Mouse (Mus musculus) spleen, adult 2 months (tissue): ENCODE data around the gene Cracr2b.

ENCODE experiments used
- CTCF ChIP-seq: fragments of 200-500 bp; IDR thresholded peaks from 2 replicates; pipeline ENCODE4 v1.5.1; 2011; ENCODE audit warnings: mild to moderate bottlenecking, inconsistent platforms; ENCODE audit not compliant: insufficient read depth, insufficient read length, insufficient replicate concordance; ENCODE audit errors: extremely low read depth
- POLR2A ChIP-seq: fragments of 200-500 bp; IDR thresholded peaks from 2 replicates; pipeline ENCODE4 v1.6.1; 2011; ENCODE audit warnings: low read depth, low read length, inconsistent platforms

DNA sequence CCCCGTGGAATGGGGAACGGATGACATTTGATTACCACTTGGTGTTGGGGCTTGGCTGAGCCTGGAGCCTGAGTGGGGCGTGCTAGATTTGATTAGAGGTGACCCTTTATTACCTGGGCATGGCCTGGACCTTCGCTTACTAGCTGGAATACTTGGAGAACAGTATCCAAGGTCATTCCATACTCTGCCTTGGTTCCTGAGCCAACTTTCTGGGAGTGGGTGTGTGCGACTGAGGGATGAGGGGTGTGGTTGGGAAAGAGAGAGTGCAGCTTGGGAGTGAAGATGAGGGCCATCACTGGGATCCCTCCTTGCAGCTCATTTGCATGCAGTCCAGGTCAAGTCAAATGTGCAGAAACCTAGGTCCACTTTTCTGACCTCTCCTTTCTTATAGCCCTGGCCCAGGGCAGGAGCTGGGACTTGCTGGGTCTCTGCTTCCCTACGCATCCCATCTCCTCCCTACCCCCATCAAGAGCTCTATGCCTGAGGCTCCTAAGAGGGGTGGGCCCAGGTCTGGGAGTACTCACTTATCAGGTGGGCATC lies 22.3 kb downstream of the Cracr2b start:
- TF ChIP-seq CTCF (no peak), POLR2A (no peak)
